Mouse (Mus musculus): Measurements from ENCODE around the gene Tram2. TPM values are rescaled to one million over a fixed set of nuclear protein-coding genes. Genes with fewer than 3 reads are reported as not detected.

Tram2 gene
- total RNA-seq, 2 experiments from 2014 or later, result 1.6 to 8.9 TPM

GRCm38 (mm10) chr1:20980553-20980952 lies 98.5 kb downstream of the Tram2 start:
- ATAC-seq (replicated peaks; ENCODE audit: poor library complexity), result no peak

GRCm38 (mm10) chr1:20974341-20975135 lies 104.5 kb downstream of the Tram2 start:
- ATAC-seq (replicated peaks; ENCODE audit: poor library complexity), result peak; percentile 17; the same call in 1 of the 2 replicates

- peak; percentile 87 for ATAC-seq (replicated peaks; ENCODE audit: poor library complexity)
Observed at GRCm38 (mm10) chr1:20973389-20973788, 105.6 kb downstream of the Tram2 start.

GRCm38 (mm10) chr1:20969642-20970041 lies 109.4 kb downstream of the Tram2 start:
- ATAC-seq (replicated peaks; ENCODE audit: poor library complexity), result no peak

GRCm38 (mm10) chr1:20954876-20955275 lies 124.2 kb downstream of the Tram2 start:
- no peak for ATAC-seq (replicated peaks; ENCODE audit: poor library complexity)

- peak; percentile 7; the same call in 1 of the 2 replicates for ATAC-seq (replicated peaks; ENCODE audit: poor library complexity)
Observed at GRCm38 (mm10) chr1:20951799-20952198, 127.2 kb downstream of the Tram2 start.

- peak; percentile 97 for ATAC-seq (replicated peaks; ENCODE audit: poor library complexity)
Observed at GRCm38 (mm10) chr1:20951300-20951763, 127.7 kb downstream of the Tram2 start, which contains the start of gene Efhc1. Gene Efhc1, plus strand, starts transcription at chr1:20951626.

Other genes with a start within 250 kb of the Tram2 start
- gene Paqr8, start 188.6 kb downstream of the Tram2 start, total RNA-seq (2015), result 1.6 and 3.9 TPM in 2 replicates
- gene Paqr8, start 188.6 kb downstream of the Tram2 start, total RNA-seq (2017), result 2.4 and 3.5 TPM in 2 replicates
- 0.07 and 1.5 TPM in 2 replicates for gene Efhc1, start 127.6 kb downstream of the Tram2 start, total RNA-seq (2015)
- 0.20 and 0.21 TPM in 2 replicates for gene Efhc1, start 127.6 kb downstream of the Tram2 start, total RNA-seq (2017)
- gene Tmem14a, start 139.3 kb upstream of the Tram2 start, total RNA-seq (2015), result 1.3 and 3.3 TPM in 2 replicates
- 1.3 and 2.5 TPM in 2 replicates for gene Tmem14a, start 139.3 kb upstream of the Tram2 start, total RNA-seq (2017)
- gene Gsta3, start 161.4 kb upstream of the Tram2 start, total RNA-seq (2015), result 0.10 TPM in 1 of 2 replicates, not detected in the other
- not detected in 2 replicates for gene Gsta3, start 161.4 kb upstream of the Tram2 start, total RNA-seq (2017)